Mouse (Mus musculus): ENCODE results near the gene Tctn1.

The Tctn1 gene

GRCm38 (mm10) chr5:122263933-122264905 is at the start of gene Tctn1:
Gene Tctn1 (minus strand): TSS chr5:122264460.
- in situ Hi-C loops (cut with MboI, MseI): no loop called here

- in situ Hi-C loops (cut with MboI, MseI): no loop called here
Measured at GRCm38 (mm10) chr5:122312942-122313684, 48.9 kb upstream of the Tctn1 start.

GRCm38 (mm10) chr5:122312346-122312745 is 48.1 kb upstream of the Tctn1 start:
- in situ Hi-C loops (cut with MboI, MseI): no loop called here

GRCm38 (mm10) chr5:122311692-122312091 is 47.4 kb upstream of the Tctn1 start:
- in situ Hi-C loops (cut with MboI, MseI): no loop called here

- in situ Hi-C loops (cut with MboI, MseI): no loop called here
Measured at GRCm38 (mm10) chr5:122310699-122311098, 46.4 kb upstream of the Tctn1 start.

- in situ Hi-C loops (cut with MboI, MseI): no loop called here
Measured at GRCm38 (mm10) chr5:122306536-122306935, 42.3 kb upstream of the Tctn1 start.

GRCm38 (mm10) chr5:122305472-122305871 is 41.2 kb upstream of the Tctn1 start:
- in situ Hi-C loops (cut with MboI, MseI): no loop called here

GRCm38 (mm10) chr5:122304541-122304940 is 40.3 kb upstream of the Tctn1 start:
- in situ Hi-C loops (cut with MboI, MseI): no loop called here

- in situ Hi-C loops (cut with MboI, MseI): no loop called here
Measured at GRCm38 (mm10) chr5:122303937-122304336, 39.7 kb upstream of the Tctn1 start.

GRCm38 (mm10) chr5:122302810-122303745 is 38.8 kb upstream of the Tctn1 start:
- in situ Hi-C loops (cut with MboI, MseI): no loop called here

GRCm38 (mm10) chr5:122300071-122300518 is 35.8 kb upstream of the Tctn1 start:
- in situ Hi-C loops (cut with MboI, MseI): no loop called here

GRCm38 (mm10) chr5:122295113-122295935 is 31.1 kb upstream of the Tctn1 start:
- in situ Hi-C loops (cut with MboI, MseI): no loop called here

GRCm38 (mm10) chr5:122294219-122294735 is 30.0 kb upstream of the Tctn1 start:
- in situ Hi-C loops (cut with MboI, MseI): no loop called here

GRCm38 (mm10) chr5:122293131-122293530 is 28.9 kb upstream of the Tctn1 start:
- in situ Hi-C loops (cut with MboI, MseI): no loop called here

- in situ Hi-C loops (cut with MboI, MseI): no loop called here
Measured at GRCm38 (mm10) chr5:122291553-122292339, 27.5 kb upstream of the Tctn1 start.

GRCm38 (mm10) chr5:122291149-122291548 is 26.9 kb upstream of the Tctn1 start:
- in situ Hi-C loops (cut with MboI, MseI): no loop called here

GRCm38 (mm10) chr5:122288147-122288811 is 24.0 kb upstream of the Tctn1 start:
- in situ Hi-C loops (cut with MboI, MseI): no loop called here

- in situ Hi-C loops (cut with MboI, MseI): no loop called here
Measured at GRCm38 (mm10) chr5:122287026-122287425, 22.8 kb upstream of the Tctn1 start.

GRCm38 (mm10) chr5:122286191-122286590 is 21.9 kb upstream of the Tctn1 start:
- in situ Hi-C loops (cut with MboI, MseI): no loop called here

Measured in T-helper 1 cell (primary cell).